Comparison of ENCODE assay signal across 17 mouse cellular contexts in genomic region chr2:143224410-143225130, GRCm38 (mm10).
"Had no signal": no experiment of that assay in that cellular context is flagged by ENCODE, and none has a peak within 500 bp of the region (broad histone marks: within the 10 kb centered on the region; RNA-seq: fewer than 3 reads in every experiment).

No protein-coding gene starts in this region.

- H3K4me2 ChIP-seq: lung, embryonic 15.5 days; midbrain, embryonic 11.5 days; midbrain, embryonic 13.5 days; midbrain, embryonic 15.5 days; neural tube, embryonic 12.5 days; stomach, embryonic 15.5 days had no signal

- H3K36me3 ChIP-seq: lung, embryonic 15.5 days; midbrain, embryonic 13.5 days; midbrain, embryonic 15.5 days; neural tube, embryonic 12.5 days; stomach, embryonic 15.5 days had no signal

- H3K4me1 ChIP-seq: lung, embryonic 15.5 days; megakaryocyte, embryonic 14.5 days; midbrain, embryonic 13.5 days; midbrain, embryonic 15.5 days; neural tube, embryonic 12.5 days; stomach, embryonic 15.5 days had no signal

- H3K27me3 ChIP-seq: lung, embryonic 15.5 days; megakaryocyte, embryonic 14.5 days; midbrain, embryonic 13.5 days; midbrain, embryonic 15.5 days; neural tube, embryonic 12.5 days; stomach, embryonic 15.5 days had no signal

- H3K27ac ChIP-seq: lung, embryonic 15.5 days; macrophage; midbrain, embryonic 13.5 days; midbrain, embryonic 15.5 days; neural tube, embryonic 12.5 days; stomach, embryonic 15.5 days; stomach, postnatal 0 days had no signal

- DNase-seq: lung, adult 2 months; lung, postnatal 14 days; lung, postnatal 36 days; right cerebral cortex, postnatal 14 days; thymus, adult 2 months; thymus, postnatal 25 days; thymus, postnatal 4 days had no signal

- H3K9me3 ChIP-seq: lung, embryonic 15.5 days; midbrain, embryonic 15.5 days; neural tube, embryonic 12.5 days; stomach, embryonic 15.5 days had no signal

- ATAC-seq: lung, postnatal 0 days; midbrain, embryonic 13.5 days; midbrain, embryonic 15.5 days had no signal

- H3K9ac ChIP-seq: lung, embryonic 15.5 days; midbrain, embryonic 13.5 days; midbrain, embryonic 15.5 days; neural tube, embryonic 12.5 days; stomach, embryonic 15.5 days had no signal

- H3K4me3 ChIP-seq: lung, embryonic 15.5 days; megakaryocyte, embryonic 14.5 days; midbrain, embryonic 13.5 days; midbrain, embryonic 15.5 days; neural tube, embryonic 12.5 days; stomach, embryonic 15.5 days had no signal
